Mouse (Mus musculus) midbrain, postnatal 0 days (tissue): ENCODE measurements around the gene Wdr25. TPM values are rescaled to one million over a fixed set of nuclear protein-coding genes. Genes with fewer than 3 reads are reported as not detected.

Experiments used
- ATAC-seq: fragments of 200-750 bp; cut with Nextera tagmentation; 2 replicates; pipeline ENCODE4 v1.8.0; 2017; ENCODE audit warnings: moderate number of reproducible peaks, mild to moderate bottlenecking, moderate TSS enrichment, moderate library complexity; ENCODE audit not compliant: low FRiP score
- DNase-seq: peaks from one replicate; pipeline ENCODE4 v3.0.0-alpha.2; 2015; ENCODE audit warnings: low spot score
- H3K27ac ChIP-seq: fragments of 300-500 bp; sonication (generic); 2 replicates; pipeline ENCODE4 v1.5.1; 2014; ENCODE audit warnings: low read depth, mild to moderate bottlenecking, low read length, mixed read lengths
- H3K27me3 ChIP-seq: fragments of 300-500 bp; sonication (generic); 2 replicates; pipeline ENCODE4 v1.6.1; 2014; ENCODE audit warnings: low read length, control low read depth, mixed read lengths; ENCODE audit not compliant: insufficient read depth
- H3K36me3 ChIP-seq: fragments of 300-500 bp; sonication (generic); 2 replicates; pipeline ENCODE4 v1.6.1; 2014; ENCODE audit warnings: low read length, control low read depth, mixed read lengths; ENCODE audit not compliant: insufficient read depth
- H3K4me1 ChIP-seq: fragments of 300-500 bp; sonication (generic); 2 replicates; pipeline ENCODE4 v1.6.1; 2014; ENCODE audit warnings: mild to moderate bottlenecking, control low read depth, antibody characterized with exemption, low read length, mixed read lengths; ENCODE audit not compliant: insufficient read depth
- H3K4me2 ChIP-seq: fragments of 300-500 bp; sonication (generic); 2 replicates; pipeline ENCODE4 v1.6.1; 2014; ENCODE audit warnings: low read depth, mild to moderate bottlenecking, low read length, mixed read lengths; ENCODE audit not compliant: poor library complexity, severe bottlenecking
- H3K4me3 ChIP-seq: fragments of 300-500 bp; sonication (generic); 2 replicates; pipeline ENCODE4 v1.5.1; 2014; ENCODE audit warnings: low read depth, mild to moderate bottlenecking, low read length, moderate library complexity
- H3K9ac ChIP-seq: fragments of 300-500 bp; sonication (generic); replicated peaks from 2 replicates; pipeline ENCODE4 v1.6.1; 2014; ENCODE audit warnings: mild to moderate bottlenecking, low read length, moderate library complexity, mixed read lengths; ENCODE audit not compliant: poor library complexity, severe bottlenecking
- H3K9me3 ChIP-seq: fragments of 300-500 bp; sonication (generic); 2 replicates; pipeline ENCODE4 v1.6.1; 2016; ENCODE audit warnings: low read length, control low read depth
- CTCF ChIP-seq: IDR thresholded peaks from 2 replicates; pipeline ENCODE4 v1.5.1; 2016; ENCODE audit warnings: antibody characterized with exemption, mild to moderate bottlenecking
- WGBS: fragments of 180-500 bp; shearing (Covaris S2); extraction: QIAGEN DNeasy Blood & Tissue Kit; methylation state at CpG from one replicate; pipeline ENCODE4 v1.1.7; 2014; 5-methylcytosine and 5-hydroxymethylcytosine counted together
- polyA plus RNA-seq: library from polyadenylated mRNA; unstranded; fragments of >200 nt; fragmentation: Nextera tagmentation; extraction: Ambion mirVana; gene quantifications from 2 replicates; pipeline ENCODE4 v1.2.1, GENCODE M21; 2015
- total RNA-seq: library from RNA; depleted of rRNA; stranded (reverse); fragments of >200 nt; gene quantifications from 2 replicates; pipeline ENCODE4 v1.2.3, GENCODE M21; 2014

Wdr25 gene
- total and polyA plus RNA-seq, 2 experiments from 2014 or later, result 5.1 to 6.5 TPM

DNA sequence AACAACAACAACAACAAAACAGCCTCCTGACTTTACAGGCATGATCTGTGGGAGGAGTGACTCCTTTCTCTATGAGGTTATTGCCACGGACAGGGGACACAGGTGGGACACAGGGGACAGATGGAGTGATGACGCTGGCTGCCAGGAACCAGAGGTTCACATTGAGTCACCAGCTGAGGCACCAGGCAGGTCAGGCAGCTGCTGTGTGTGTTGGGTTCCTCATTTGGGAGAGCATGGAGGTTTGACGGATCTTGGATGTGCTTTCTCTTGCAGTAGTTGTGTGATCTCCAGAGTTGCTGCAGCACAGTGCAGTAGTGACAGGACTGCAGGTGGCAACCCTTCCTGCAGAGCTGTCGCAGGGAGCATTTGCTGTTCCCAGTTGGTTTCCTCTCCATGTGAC, 25.3 kb downstream of the Wdr25 start:
- DNase-seq (no peak), ATAC-seq (no peak)
- TF ChIP-seq CTCF, result no peak
- H3K27ac ChIP-seq, result no peak overlapping the region
- WGBS, result 63% methylated on average over 4 of the region's 4 CpGs
- H3K27me3 ChIP-seq, result no peaks in the 10 kb centered on the region
- H3K4me1 ChIP-seq, result peaks cover 34% of the 10 kb centered on the region
- H3K4me2 ChIP-seq, result no peak overlapping the region
- no peak overlapping the region for H3K9ac ChIP-seq
- no peaks in the 10 kb centered on the region for H3K9me3 ChIP-seq
- H3K36me3 ChIP-seq, result no peaks in the 10 kb centered on the region
- H3K4me3 ChIP-seq, result no peak overlapping the region

- no peaks in the 10 kb centered on the region; the same call in 1 of the 2 replicates for H3K4me1 ChIP-seq
- no peak overlapping the region for H3K27ac ChIP-seq
- DNase-seq (no peak), ATAC-seq (no peak)
- no peak overlapping the region for H3K4me2 ChIP-seq
- no peak for TF ChIP-seq CTCF
- H3K4me3 ChIP-seq, result no peak overlapping the region
- 40% methylated on average over 10 of the region's 11 CpGs for WGBS
- H3K36me3 ChIP-seq, result no peaks in the 10 kb centered on the region
- no peaks in the 10 kb centered on the region for H3K27me3 ChIP-seq
- no peaks in the 10 kb centered on the region for H3K9me3 ChIP-seq
- H3K9ac ChIP-seq, result no peak overlapping the region
Observed at GRCm38 (mm10) chr12:108926606-108927111, 33.2 kb downstream of the Wdr25 start.

GRCm38 (mm10) chr12:108928249-108928648, 34.8 kb downstream of the Wdr25 start:
- H3K9me3 ChIP-seq, result no peaks in the 10 kb centered on the region
- no peak for DNase-seq
- no peak overlapping the region for H3K9ac ChIP-seq
- no peak overlapping the region for H3K4me3 ChIP-seq
- H3K4me1 ChIP-seq, result no peaks in the 10 kb centered on the region; the same call in 1 of the 2 replicates
- H3K27me3 ChIP-seq, result no peaks in the 10 kb centered on the region
- H3K4me2 ChIP-seq, result no peak overlapping the region
- H3K27ac ChIP-seq, result no peak overlapping the region
- WGBS, result 91% methylated on average over 2 of the region's 2 CpGs
- no peak for ATAC-seq
- no peak for TF ChIP-seq CTCF
- no peaks in the 10 kb centered on the region for H3K36me3 ChIP-seq

DNA sequence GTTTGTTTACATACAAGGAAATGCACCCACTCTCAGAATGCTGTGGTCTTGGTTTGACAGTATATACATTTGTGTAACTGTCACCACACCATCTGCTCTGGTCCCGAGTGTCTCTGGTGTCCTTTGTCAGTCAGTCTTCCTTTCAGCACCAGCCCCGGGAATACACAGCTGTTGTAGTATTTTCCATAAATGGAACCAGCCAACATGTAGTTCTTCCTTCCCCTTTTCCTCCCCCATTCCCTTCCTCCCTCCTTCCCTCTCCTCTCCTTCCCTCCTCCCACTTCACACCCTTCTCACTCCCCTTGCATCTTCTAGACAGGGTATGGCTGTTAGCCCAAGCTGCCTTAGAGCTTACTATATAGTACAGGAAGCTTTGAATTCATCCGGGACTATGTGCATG, 36.0 kb downstream of the Wdr25 start:
- Histone ChIP-seq H3K36me3 (no peaks in the 10 kb centered on the region), H3K4me3 (no peak overlapping the region), H3K27ac (no peak overlapping the region), H3K9me3 (no peaks in the 10 kb centered on the region), H3K4me2 (no peak overlapping the region), H3K9ac (no peak overlapping the region), H3K4me1 (no peaks in the 10 kb centered on the region; the same call in 1 of the 2 replicates), H3K27me3 (no peaks in the 10 kb centered on the region)
- 81% methylated on average over 3 of the region's 3 CpGs for WGBS
- DNase-seq, result no peak
- TF ChIP-seq CTCF, result no peak
- no peak for ATAC-seq

DNA sequence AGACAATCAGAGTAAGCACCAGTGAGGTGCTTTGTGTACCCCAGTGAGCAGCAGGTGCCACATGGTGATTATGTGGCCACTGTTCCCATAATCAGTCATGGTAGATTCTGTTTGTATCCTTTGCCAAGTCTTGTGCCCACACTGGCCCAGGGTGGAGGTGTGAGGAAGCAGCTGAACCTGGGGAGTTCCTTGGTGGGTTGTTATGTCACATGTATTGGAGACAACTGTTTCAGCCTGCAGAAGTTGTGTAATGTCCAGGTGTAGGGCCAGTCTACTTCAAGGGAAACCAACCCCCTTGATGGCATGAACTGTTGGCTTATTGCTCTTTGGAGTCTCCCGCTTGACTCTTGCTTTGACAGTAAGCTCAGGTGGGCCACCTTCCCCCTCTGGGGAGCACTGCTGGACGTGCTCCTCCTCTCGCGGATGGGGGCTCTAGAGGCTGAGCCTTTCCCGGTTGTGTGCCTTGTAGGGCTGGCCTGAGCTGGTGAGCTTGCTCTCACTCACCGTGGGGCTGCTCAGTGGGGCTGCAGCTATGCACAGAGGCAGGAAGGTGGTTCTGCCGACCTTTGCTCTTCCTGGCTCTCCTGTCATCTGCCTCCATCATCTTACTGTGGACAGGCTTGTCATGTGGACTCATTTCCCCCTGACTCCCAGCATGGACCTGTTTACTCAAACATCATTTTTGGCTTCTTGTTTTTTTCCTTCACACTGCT, 38.1 kb downstream of the Wdr25 start:
- no peaks in the 10 kb centered on the region for H3K9me3 ChIP-seq
- no peak for ATAC-seq
- no peaks in the 10 kb centered on the region for H3K27me3 ChIP-seq

GRCm38 (mm10) chr12:108932113-108932512, 38.7 kb downstream of the Wdr25 start:
- Histone ChIP-seq H3K9me3 (no peaks in the 10 kb centered on the region), H3K27me3 (no peaks in the 10 kb centered on the region), H3K4me2 (no peak overlapping the region), H3K4me3 (no peak overlapping the region), H3K9ac (no peak overlapping the region), H3K27ac (no peak overlapping the region), H3K36me3 (no peaks in the 10 kb centered on the region), H3K4me1 (no peaks in the 10 kb centered on the region; the same call in 1 of the 2 replicates)
- no peak for DNase-seq
- ATAC-seq, result no peak
- WGBS, result 19% methylated on average over 2 of the region's 3 CpGs
- no peak for TF ChIP-seq CTCF

More for the DNA sequence above, 38.1 kb downstream of the Wdr25 start:
- WGBS, result 56% methylated on average over 7 of the region's 7 CpGs
- H3K4me3 ChIP-seq, result no peak overlapping the region
- no peaks in the 10 kb centered on the region for H3K36me3 ChIP-seq
- H3K4me1 ChIP-seq, result no peaks in the 10 kb centered on the region; the same call in 1 of the 2 replicates
- no peak overlapping the region for H3K4me2 ChIP-seq
- no peak overlapping the region for H3K9ac ChIP-seq
- no peak for DNase-seq
- H3K27ac ChIP-seq, result no peak overlapping the region
- TF ChIP-seq CTCF, result no peak
